Mouse (Mus musculus) spleen, postnatal 36 days (tissue): ENCODE data around the gene Fam170b.

Experiments used
- DNase-seq, 2 experiments: peaks; one replicate each; pipeline ENCODE4 v3.0.0; 2022; ENCODE audit warnings: low spot score in 2 of 2, mixed read lengths in 1 of 2

The Fam170b gene

DNA sequence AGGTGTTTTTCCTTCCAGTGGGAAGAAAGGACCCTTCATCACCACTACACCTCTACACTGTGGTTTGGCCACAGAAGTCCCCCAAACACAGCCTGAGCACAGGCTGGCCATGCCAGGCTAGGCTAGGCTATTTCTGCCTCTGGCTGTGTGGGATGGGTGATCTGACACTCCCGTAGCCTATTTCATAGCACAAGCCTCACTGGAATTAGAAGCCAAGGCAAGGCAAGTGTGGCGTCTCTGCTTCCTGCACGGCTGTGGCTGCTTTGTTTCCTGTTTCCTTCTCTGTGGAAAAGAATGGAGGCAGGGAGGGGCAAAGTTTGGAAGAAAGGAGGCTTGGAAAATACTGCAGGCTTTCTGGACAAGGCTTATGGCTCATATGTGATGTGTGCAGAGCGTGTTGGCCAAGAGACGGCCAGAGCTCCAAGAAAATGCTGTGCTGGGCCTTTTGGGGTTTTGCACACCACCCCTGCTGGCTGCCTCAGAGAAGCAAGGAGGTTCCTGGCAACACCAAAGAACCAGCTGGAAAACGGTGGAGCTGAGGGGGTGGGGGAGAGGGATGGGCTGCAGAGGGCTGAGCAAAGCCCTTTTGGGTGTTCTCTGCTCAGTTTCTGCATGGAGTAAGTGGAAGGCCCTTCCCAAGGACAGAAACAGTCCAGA is 5.6 kb upstream of the Fam170b start:
- no peak for DNase-seq

DNA sequence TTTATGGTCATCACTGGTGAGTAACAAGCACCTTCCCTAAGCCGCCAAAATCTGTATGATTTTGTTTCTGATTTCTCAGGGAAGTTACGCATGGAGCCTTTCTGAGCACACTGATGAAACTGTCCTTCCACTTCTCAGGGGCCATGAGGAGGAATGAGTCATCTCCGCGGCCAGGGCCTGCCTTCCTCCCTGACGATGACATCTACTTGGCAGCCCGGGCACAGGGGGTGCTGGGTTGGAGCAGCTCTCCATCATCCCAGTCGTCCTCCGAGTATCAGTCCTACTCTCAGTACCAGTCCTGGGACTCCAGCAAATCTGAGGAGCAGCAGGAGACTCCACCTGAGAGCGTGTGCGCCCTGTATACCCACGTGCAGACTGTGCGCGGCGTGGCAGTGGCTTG is 1.4 kb downstream of the Fam170b start:
- DNase-seq = no peak

DNA sequence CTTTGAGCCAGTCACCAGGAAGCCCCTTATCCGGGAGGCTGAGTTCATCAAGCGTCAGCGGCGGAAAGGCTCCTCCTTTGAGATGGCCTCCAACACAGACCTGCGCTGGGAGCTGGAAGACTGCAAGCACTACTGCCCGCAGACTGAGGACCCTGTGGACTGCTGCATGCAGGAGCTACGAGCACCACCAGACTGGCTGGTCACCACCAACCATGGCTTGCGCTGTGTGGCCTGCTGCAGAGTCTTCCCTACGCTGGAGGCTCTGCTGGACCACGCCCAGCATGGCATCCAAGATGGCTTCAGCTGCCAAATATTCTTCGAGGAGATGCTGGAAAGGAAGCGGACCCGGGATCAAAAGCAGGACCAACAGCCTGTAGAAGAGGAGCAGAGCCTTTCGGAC is 1.8 kb downstream of the Fam170b start:
- no peak for DNase-seq

DNA sequence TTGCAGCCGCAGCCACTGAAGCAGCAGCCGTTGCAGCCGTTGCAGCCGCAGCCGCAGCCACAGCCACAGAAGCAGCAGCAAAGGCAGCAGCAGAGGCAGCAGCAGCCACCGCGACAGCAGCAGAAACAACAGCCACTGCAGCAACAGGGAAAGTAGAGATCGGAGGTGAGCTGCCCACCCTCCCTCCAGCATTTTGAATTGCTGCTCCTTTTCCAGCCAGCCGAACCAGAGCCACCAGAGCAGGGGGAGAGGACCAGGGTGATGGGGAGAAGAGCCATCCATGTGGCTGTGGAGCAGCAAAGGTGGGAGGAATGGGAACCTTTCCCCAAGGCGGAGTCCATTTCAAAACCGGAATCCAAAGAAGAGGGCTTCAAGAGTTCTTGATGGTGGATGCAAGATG is 2.4 kb downstream of the Fam170b start:
- no peak for DNase-seq

DNA sequence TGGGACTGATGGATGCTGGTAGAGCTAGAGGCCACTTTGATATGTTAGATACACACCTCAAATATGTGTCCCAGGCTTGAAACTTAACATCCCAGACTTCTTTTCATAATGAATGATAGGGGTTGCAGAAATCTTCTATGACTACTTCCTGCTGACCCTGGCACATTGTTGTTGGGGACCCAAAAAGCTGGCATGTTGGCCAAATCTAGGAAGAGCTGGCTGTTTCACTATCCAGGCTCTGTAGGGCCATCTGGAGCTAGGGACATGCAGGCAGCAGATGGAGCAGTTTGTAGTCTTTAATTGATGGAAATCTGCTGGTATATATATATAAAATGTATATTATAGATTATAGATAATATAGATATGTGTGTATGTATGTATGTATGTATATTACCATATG is 8.3 kb downstream of the Fam170b start:
- no peak for DNase-seq

DNA sequence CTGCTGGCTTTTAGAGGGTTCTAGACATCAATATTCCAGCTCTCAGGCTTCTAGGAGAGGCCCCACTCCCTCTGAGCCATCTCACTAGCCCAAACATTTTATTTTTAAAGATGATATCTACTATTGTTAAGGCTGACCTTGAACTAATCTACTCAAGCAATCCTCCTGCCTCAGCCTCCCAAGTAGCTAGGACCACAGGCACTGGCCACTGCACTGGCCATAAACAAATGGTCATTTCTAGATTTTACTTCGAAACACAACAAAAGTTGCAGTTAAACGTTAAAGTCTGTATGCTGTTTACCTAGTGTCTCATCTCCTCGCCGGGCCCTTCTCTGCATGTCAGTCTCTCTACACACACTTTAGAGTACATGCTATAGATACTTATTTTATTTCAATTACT is 20.3 kb downstream of the Fam170b start:
- no peak for DNase-seq

DNA sequence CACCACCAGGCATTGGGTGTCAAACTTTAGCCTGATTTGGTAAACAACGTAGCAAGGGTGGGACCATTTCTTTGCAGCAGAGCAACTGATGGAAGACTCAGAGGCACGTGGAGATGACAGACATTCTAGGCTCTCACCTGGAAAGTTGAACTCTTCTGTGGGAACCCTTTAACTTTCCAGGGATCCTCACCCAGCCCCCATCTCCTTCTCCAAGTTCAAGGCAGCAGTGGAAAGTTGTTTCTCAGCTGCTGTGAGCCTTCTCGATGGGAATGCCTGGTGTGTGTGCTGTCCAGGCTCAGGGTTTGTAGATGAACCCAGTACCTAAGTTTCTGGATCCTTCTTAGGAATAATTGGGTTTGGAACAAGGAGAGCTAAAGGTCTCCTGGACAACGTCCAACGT is 22.5 kb downstream of the Fam170b start:
- no peak for DNase-seq

DNA sequence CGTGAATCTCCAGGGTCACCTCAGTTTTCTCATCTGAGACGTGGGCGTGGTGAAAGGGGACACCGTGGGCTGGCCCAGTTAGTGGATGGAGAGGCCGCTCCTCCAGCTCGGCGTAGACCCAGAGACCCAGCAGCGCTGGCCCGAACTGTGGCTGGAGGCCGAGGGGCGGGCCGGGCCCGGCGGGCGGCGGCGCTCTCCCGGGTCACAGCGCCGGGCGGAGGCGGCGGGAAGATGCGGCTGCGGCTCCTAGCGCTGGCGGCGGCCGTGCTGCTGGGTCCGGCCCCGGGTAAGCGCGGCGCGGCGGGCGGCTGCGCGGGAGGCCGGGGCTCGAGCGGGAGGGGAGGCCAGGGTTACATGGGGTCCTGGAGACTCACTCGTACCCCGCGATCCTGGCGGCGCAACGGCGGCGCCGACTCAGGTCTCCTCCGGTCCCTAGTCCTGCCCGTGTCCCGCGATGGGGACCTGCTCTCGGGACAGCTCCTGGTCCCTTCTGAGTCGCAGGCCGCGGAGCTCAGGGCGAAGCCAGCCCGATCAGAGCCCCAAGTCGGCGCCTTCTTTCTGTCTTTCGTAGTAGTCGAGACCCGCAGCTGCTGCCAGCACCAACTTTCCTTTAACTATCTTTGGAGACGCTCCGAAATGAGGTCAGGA is 23.0 kb downstream of the Fam170b start, which contains the start of gene Vstm4:
Vstm4 (plus strand) TSS at position 76 of the 648 bp plus-strand sequence.
- no peak for DNase-seq

DNA sequence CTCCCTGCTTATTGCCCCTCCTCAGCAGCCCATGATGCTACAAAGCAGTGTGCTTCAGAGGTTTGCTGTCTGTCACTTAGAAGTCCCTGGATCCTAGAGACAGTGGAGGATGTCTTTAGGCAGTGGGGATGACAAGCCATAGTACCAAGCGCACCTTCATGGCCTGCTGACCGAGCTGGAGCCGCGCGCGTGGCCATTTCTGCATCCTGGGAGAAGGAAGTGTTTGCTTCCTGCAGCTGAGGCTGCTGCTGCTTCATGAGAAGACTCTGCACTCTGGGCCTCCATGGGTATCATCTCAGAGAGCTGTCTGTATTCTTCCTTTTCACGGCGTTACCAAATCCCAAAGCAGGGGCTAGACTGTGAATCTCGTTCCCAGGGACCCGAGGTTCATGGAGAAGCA is 24.6 kb downstream of the Fam170b start:
- DNase-seq = no peak

DNA sequence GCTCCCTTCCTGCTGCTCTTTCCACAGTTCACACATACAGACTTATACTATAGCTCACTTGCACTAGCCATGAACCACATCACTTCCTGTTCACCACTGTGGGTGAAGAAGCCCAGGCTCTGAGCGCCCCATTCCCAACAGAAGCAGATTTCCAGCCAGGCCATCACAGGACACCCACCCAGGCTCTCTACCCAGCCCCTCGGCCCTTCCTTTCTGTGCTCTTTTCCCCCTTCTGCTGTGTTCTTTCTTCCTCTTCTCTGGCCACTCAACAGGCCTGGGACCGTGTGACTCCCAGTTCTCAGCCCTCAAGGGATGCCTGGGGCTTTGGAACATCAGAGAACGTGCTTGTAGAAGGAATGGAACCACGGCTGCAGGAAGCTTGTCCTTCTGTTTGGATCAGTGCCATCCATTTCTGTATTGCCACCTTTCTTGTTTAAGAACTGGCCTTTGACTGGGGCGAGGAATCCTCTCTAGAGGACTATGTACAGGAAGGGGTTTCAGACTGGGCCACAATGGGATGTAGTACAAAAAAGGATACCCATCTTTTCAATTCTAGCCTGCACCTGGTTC is 25.3 kb downstream of the Fam170b start:
- no peak for DNase-seq

DNA sequence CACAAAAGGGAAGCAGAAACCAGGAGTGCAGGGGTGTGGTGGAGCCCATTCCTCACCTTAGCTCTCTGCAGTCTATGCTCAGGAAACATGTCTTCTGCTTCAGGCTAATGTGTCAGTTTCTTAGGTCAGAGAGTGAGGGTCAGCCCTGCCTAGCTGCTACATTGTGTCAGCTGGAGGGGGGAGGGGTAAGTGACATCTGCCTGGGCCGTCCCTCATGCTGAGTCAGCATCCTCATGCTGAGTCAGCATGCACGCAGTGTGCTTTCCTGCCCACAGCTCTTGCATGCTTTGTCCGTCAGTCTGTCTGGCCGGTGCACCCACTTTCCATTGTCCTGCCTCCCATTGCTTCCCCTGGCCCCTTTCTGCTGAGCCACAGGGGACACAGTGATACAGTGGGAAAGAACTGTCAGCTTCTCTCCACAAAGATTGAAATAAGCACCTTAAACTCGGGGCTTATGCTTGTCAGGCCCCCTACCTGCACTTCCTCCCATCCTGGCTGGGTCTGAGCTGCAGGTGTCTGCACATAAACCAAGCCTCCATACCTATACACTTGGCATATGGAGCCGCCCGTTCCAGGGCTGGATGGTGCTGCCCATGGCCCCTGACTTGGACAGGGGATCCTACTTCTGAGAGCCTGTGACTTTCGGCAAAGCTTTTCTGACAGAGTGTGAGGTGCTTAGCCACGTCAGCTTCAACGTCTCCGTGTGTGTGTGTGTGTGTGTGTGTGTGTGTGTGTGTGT is 26.2 kb downstream of the Fam170b start:
- no peak for DNase-seq

DNA sequence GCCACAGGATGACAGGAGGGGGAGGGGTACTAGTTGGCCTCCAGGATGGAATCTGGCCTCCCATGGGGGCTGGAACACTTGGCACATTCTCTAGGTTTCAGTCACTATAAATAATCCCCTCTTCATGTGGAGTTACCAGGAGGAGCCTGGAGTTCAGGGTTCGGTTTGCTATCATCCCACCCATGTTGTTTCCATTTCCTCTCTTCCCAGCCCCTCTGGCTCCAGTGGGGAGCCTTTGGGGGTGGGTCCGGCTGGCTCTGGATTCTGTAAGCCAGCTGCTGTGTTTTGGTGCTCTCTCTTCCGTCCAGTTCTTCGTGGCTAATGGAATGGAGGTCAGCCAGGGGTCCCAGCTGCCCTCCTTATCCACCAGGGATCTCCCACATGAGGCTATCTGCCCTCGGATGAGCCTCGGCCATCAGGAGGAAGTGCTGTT is 27.4 kb downstream of the Fam170b start:
- no peak for DNase-seq

DNA sequence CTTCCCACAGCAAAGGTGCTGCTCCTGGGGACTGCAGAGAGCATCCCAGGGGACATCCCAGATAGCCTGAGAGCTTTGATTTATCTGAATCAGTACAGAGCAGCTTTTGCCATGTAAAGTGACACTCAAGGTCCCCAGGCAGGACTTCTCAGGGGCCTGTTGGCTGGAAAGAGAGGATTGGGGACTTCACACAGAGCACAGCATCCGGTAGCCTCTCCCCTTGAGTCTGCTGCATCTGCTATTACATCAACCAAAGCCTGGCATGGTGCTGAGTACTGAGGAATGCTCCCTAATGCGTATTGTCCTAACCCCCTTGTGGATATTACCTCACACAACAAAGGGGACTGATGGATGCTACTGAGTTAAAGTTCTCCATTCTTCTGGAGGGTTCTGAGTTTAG is 27.9 kb downstream of the Fam170b start:
- DNase-seq = no peak

DNA sequence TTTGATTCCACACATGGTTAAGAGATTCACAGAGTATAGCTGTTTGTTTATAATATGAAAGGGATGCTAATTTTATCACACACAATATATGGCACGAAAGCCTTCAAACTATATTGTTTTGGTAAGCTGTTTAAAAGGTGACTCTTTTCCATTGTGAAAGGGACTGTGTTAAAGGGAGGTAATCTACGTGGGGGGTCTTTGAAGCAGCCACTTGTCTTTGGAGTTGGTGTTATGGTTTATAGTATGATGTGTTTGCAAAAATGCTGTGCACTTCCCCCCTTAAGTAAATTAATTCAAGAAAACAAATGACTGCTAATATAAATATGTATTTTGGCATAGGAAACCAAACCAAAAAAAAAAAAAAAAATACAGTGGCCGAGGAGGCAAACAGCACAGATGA is 31.6 kb downstream of the Fam170b start:
- DNase-seq = no peak

DNA sequence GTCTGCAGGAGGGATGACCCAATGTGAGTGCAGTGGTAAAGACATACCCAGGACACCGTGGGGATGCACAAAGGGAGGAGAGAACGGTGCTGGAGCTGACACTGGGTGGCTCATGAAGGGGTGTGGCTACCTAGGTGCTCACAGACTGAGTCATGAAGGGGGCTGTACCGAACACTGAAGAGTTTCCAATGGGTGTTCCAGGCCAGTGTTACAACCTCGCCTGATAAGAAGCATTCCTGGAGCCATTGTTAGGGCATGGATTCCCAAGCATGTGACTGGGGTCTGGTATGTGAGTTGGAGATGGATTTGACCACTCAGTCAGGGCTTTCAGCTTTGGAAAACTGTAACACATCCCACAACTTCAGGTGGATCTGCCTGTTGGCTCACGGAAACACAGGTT is 38.2 kb downstream of the Fam170b start:
- no peak for DNase-seq

DNA sequence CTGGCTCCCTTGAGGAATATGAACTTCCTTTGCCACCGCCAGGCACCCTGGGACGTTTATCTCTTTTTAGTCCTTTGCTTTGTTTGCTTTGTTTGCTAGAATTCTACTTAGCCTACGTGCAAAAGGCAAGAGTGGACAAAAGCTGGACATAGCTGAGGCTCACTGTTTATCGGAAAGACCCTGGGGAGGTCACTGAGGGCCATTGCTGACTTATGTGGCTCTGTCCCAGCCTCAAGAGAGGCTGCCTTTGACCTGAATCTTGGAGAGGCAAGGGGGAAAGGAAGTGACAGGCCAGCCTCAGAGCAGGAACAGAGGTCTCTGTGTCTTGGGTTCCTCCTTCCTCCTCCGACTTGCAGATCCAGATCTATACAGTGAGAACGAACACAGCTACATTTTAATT is 43.8 kb downstream of the Fam170b start:
- DNase-seq = peak in 1 of 2 experiments; percentile 3

DNA sequence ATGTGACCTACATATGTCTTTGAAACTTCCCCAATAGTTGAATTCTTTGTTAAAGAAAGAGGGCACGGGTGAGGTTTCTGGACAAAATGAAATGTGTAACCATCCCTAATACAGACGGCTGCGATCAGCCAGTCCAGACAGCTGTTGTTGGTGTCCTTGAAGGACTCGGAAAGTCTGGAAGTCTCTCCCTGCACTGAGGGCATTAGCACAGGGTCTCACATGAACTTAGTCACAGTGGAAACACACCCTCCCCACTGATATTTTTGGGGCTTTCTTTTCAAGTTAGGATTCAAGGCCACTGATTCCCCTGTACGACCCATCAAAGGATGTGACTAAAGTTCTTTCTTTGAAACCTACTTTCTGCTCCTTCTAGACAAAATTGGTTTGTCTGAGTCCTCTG is 46.6 kb downstream of the Fam170b start:
- DNase-seq = no peak

DNA sequence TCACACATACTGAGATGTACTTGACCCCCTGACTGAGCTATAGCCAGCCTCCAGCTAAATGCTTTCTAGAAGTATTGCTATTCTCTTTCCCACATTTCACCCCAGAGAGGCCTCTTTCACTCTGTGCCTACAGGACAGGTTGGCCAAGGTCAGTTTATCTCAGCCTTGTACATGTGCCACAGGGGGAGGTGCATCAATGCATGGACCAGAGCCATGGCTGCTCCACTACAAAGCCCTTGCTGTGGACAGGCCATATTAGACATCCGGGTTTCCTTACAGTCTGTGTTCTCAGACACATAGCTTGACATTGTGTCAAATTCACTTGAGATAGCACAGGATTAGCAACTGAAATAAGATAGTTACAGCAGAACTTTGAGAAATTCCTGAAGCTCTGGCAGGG is 47.9 kb downstream of the Fam170b start:
- DNase-seq = no peak
